Mouse (Mus musculus) heart, embryonic 13.5 days (tissue): ENCODE results near the gene Per3. TPM values are rescaled to one million over a fixed set of nuclear protein-coding genes. Genes with fewer than 3 reads are reported as not detected.
"Not testable (repeated sequence)": the region's sequence is repeated elsewhere in the genome, so short reads cannot be mapped to it uniquely, and the experiment has no call there.

Experiments used
- ATAC-seq: fragments of 200-750 bp; cut with Nextera tagmentation; 2 replicates; pipeline ENCODE4 v1.8.0; 2017; ENCODE audit warnings: moderate TSS enrichment; ENCODE audit not compliant: insufficient number of reproducible peaks, low FRiP score, low TSS enrichment; ENCODE audit errors: extremely low read depth
- H3K27ac ChIP-seq: fragments of 300-500 bp; sonication (generic); replicated peaks from 2 replicates; pipeline ENCODE4 v1.5.1; 2015; ENCODE audit warnings: moderate library complexity, mild to moderate bottlenecking, inconsistent platforms
- H3K27me3 ChIP-seq: fragments of 300-500 bp; sonication (generic); replicated peaks from 2 replicates; pipeline ENCODE4 v1.6.1; 2015; ENCODE audit warnings: mild to moderate bottlenecking, inconsistent platforms
- H3K36me3 ChIP-seq: fragments of 300-500 bp; sonication (generic); 2 replicates; pipeline ENCODE4 v1.6.1; 2015; ENCODE audit warnings: mild to moderate bottlenecking, inconsistent platforms
- H3K4me1 ChIP-seq: fragments of 300-500 bp; sonication (generic); 2 replicates; pipeline ENCODE4 v1.6.1; 2015; ENCODE audit warnings: inconsistent platforms
- H3K4me2 ChIP-seq: fragments of 300-500 bp; sonication (generic); 2 replicates; pipeline ENCODE4 v1.6.1; 2015; ENCODE audit warnings: inconsistent platforms, mild to moderate bottlenecking, moderate library complexity
- H3K4me3 ChIP-seq: fragments of 300-500 bp; sonication (generic); 2 replicates; pipeline ENCODE4 v1.5.1; 2015; ENCODE audit warnings: moderate library complexity, mild to moderate bottlenecking, inconsistent platforms
- H3K9ac ChIP-seq: fragments of 300-500 bp; sonication (generic); 2 replicates; pipeline ENCODE4 v1.6.1; 2015; ENCODE audit warnings: inconsistent platforms, mild to moderate bottlenecking, moderate library complexity
- H3K9me3 ChIP-seq: fragments of 300-500 bp; sonication (generic); 2 replicates; pipeline ENCODE4 v1.6.1; 2016; ENCODE audit warnings: inconsistent platforms
- WGBS: fragments of 180-500 bp; shearing (Covaris S2); methylation state at CpG from one replicate; pipeline ENCODE4 v1.1.7; 2015; ENCODE audit warnings: mixed read lengths; 5-methylcytosine and 5-hydroxymethylcytosine counted together
- polyA plus RNA-seq: library from polyadenylated mRNA; unstranded; fragments of >200 nt; fragmentation: Nextera tagmentation; extraction: Ambion mirVana; gene quantifications from 2 replicates; pipeline ENCODE4 v1.2.1, GENCODE M21; 2015

Gene Per3
- polyA plus RNA-seq, 1 experiment from 2014 or later: 7.6 TPM

GRCm38 (mm10) chr4:151024152-151024551 is 20.3 kb downstream of the Per3 start:
- Histone ChIP-seq H3K27ac (no peak overlapping the region), H3K4me1 (peaks cover 12% of the 10 kb centered on the region), H3K4me3 (no peak overlapping the region), H3K9ac (no peak overlapping the region), H3K36me3 (peaks cover 38% of the 10 kb centered on the region), H3K9me3 (no peaks in the 10 kb centered on the region), H3K4me2 (no peak overlapping the region), H3K27me3 (no peaks in the 10 kb centered on the region)
- 33% methylated on average over 9 of the region's 9 CpGs for WGBS
- no peak for ATAC-seq

GRCm38 (mm10) chr4:151017356-151017755 is 27.1 kb downstream of the Per3 start:
- ATAC-seq, H3K27ac ChIP-seq, H3K9me3 ChIP-seq, H3K9ac ChIP-seq, H3K4me2 ChIP-seq, H3K27me3 ChIP-seq, H3K4me3 ChIP-seq: not testable (repeated sequence)
- H3K36me3 ChIP-seq: peaks cover 44% of the 10 kb centered on the region
- peaks cover 12% of the 10 kb centered on the region for H3K4me1 ChIP-seq
- 86% methylated on average over 1 of the region's 1 CpGs for WGBS

GRCm38 (mm10) chr4:151015946-151016345 is 28.5 kb downstream of the Per3 start:
- H3K9ac ChIP-seq: no peak overlapping the region
- no peaks in the 10 kb centered on the region for H3K27me3 ChIP-seq
- H3K4me3 ChIP-seq: no peak overlapping the region
- H3K4me1 ChIP-seq: peaks cover 14% of the 10 kb centered on the region
- no peak for ATAC-seq
- no peak overlapping the region for H3K27ac ChIP-seq
- no peak overlapping the region for H3K4me2 ChIP-seq
- 86% methylated on average over 10 of the region's 10 CpGs for WGBS
- no peaks in the 10 kb centered on the region for H3K9me3 ChIP-seq
- peaks cover 39% of the 10 kb centered on the region for H3K36me3 ChIP-seq

- Histone ChIP-seq H3K4me3 (no peak overlapping the region), H3K4me2 (no peak overlapping the region), H3K9me3 (no peaks in the 10 kb centered on the region), H3K27me3 (no peaks in the 10 kb centered on the region), H3K9ac (no peak overlapping the region), H3K4me1 (peaks cover 6% of the 10 kb centered on the region; the same call in 1 of the 2 replicates), H3K36me3 (peaks cover 47% of the 10 kb centered on the region), H3K27ac (no peak overlapping the region)
- ATAC-seq: no peak
- WGBS: 86% methylated on average over 7 of the region's 7 CpGs
Observed at GRCm38 (mm10) chr4:151010316-151010715, 34.1 kb downstream of the Per3 start.

GRCm38 (mm10) chr4:151006945-151007344 is 37.5 kb downstream of the Per3 start:
- Histone ChIP-seq H3K4me2 (no peak overlapping the region), H3K4me1 (no peaks in the 10 kb centered on the region), H3K4me3 (no peak overlapping the region), H3K36me3 (peaks cover 45% of the 10 kb centered on the region), H3K27ac (no peak overlapping the region), H3K9ac (no peak overlapping the region), H3K27me3 (no peaks in the 10 kb centered on the region), H3K9me3 (no peaks in the 10 kb centered on the region)
- no peak for ATAC-seq
- WGBS: 52% methylated on average over 6 of the region's 6 CpGs

- 0 out of 2 replicates have a peak, but pooled peaks cover 2% of the 10 kb centered on the region for H3K27me3 ChIP-seq
- no peaks in the 10 kb centered on the region for H3K9me3 ChIP-seq
- H3K4me2 ChIP-seq: no peak overlapping the region
- peaks cover 45% of the 10 kb centered on the region for H3K36me3 ChIP-seq
- no peak overlapping the region for H3K27ac ChIP-seq
- WGBS: 83% methylated on average over 13 of the region's 13 CpGs
- no peaks in the 10 kb centered on the region for H3K4me1 ChIP-seq
- no peak overlapping the region for H3K4me3 ChIP-seq
- no peak overlapping the region for H3K9ac ChIP-seq
- no peak for ATAC-seq
Observed at GRCm38 (mm10) chr4:151005656-151006318, 38.7 kb downstream of the Per3 start.

- no peak for ATAC-seq
- WGBS: 66% methylated on average over 13 of the region's 13 CpGs
- no peaks in the 10 kb centered on the region for H3K4me1 ChIP-seq
- H3K9me3 ChIP-seq: no peaks in the 10 kb centered on the region
- H3K27me3 ChIP-seq: peaks cover 6% of the 10 kb centered on the region; the same call in 1 of the 2 replicates
- no peak overlapping the region for H3K4me2 ChIP-seq
- no peak overlapping the region for H3K4me3 ChIP-seq
- H3K36me3 ChIP-seq: peaks cover 17% of the 10 kb centered on the region
- no peak overlapping the region for H3K9ac ChIP-seq
- no peak overlapping the region for H3K27ac ChIP-seq
Observed at GRCm38 (mm10) chr4:151001397-151001796, 43.1 kb downstream of the Per3 start.

- no peak overlapping the region for H3K4me2 ChIP-seq
- H3K27ac ChIP-seq: no peak overlapping the region
- no peak overlapping the region for H3K9ac ChIP-seq
- WGBS: 83% methylated on average over 9 of the region's 9 CpGs
- ATAC-seq: no peak
- H3K4me3 ChIP-seq: no peak overlapping the region
- no peaks in the 10 kb centered on the region for H3K9me3 ChIP-seq
- H3K36me3 ChIP-seq: no peaks in the 10 kb centered on the region
- H3K4me1 ChIP-seq: no peaks in the 10 kb centered on the region
- peaks cover 6% of the 10 kb centered on the region; the same call in 1 of the 2 replicates for H3K27me3 ChIP-seq
Observed at GRCm38 (mm10) chr4:150998626-150999025, 45.8 kb downstream of the Per3 start.

GRCm38 (mm10) chr4:150996797-150997196 is 47.7 kb downstream of the Per3 start, which contains the start of gene Uts2:
Gene Uts2, plus strand, starts transcription at chr4:150997097.
- Histone ChIP-seq H3K27me3 (peaks cover 6% of the 10 kb centered on the region; the same call in 1 of the 2 replicates), H3K9me3 (no peaks in the 10 kb centered on the region), H3K9ac (no peak within 1 kb of the TSS), H3K4me2 (no peak within 1 kb of the TSS), H3K4me3 (no peak within 1 kb of the TSS), H3K4me1 (no peaks in the 10 kb centered on the region), H3K36me3 (no peaks in the 10 kb centered on the region), H3K27ac (no peak within 1 kb of the TSS)
- WGBS: 83% methylated on average over 7 of the region's 7 CpGs
- no peak for ATAC-seq

GRCm38 (mm10) chr4:150990148-150990547 is 54.3 kb downstream of the Per3 start:
- 44% methylated on average over 6 of the region's 6 CpGs for WGBS
- no peak for ATAC-seq
- no peaks in the 10 kb centered on the region for H3K4me1 ChIP-seq

GRCm38 (mm10) chr4:150980153-150980552 is 64.3 kb downstream of the Per3 start:
- Histone ChIP-seq H3K27me3 (no peaks in the 10 kb centered on the region), H3K9ac (no peak overlapping the region), H3K4me2 (no peak overlapping the region), H3K27ac (no peak overlapping the region), H3K36me3 (no peaks in the 10 kb centered on the region), H3K9me3 (no peaks in the 10 kb centered on the region), H3K4me1 (no peaks in the 10 kb centered on the region), H3K4me3 (no peak overlapping the region)
- no peak for ATAC-seq
- WGBS: 79% methylated on average over 5 of the region's 5 CpGs

More at GRCm38 (mm10) chr4:150990148-150990547, 54.3 kb downstream of the Per3 start:
- H3K4me2 ChIP-seq: no peak overlapping the region
- no peaks in the 10 kb centered on the region for H3K9me3 ChIP-seq
- no peak overlapping the region for H3K9ac ChIP-seq
- no peak overlapping the region for H3K27ac ChIP-seq
- H3K27me3 ChIP-seq: no peaks in the 10 kb centered on the region
- no peaks in the 10 kb centered on the region for H3K36me3 ChIP-seq
- H3K4me3 ChIP-seq: no peak overlapping the region

GRCm38 (mm10) chr4:150979455-150979854 is 65.0 kb downstream of the Per3 start:
- Histone ChIP-seq H3K36me3 (no peaks in the 10 kb centered on the region), H3K4me2 (no peak overlapping the region), H3K4me3 (no peak overlapping the region), H3K9me3 (no peaks in the 10 kb centered on the region), H3K27me3 (no peaks in the 10 kb centered on the region), H3K9ac (no peak overlapping the region), H3K4me1 (no peaks in the 10 kb centered on the region), H3K27ac (no peak overlapping the region)
- WGBS: 66% methylated on average over 9 of the region's 9 CpGs
- ATAC-seq: no peak
